Mouse (Mus musculus) ES-Bruce4 (cell line): ENCODE measurements around the gene Ppm1h. TPM values are rescaled to one million over a fixed set of nuclear protein-coding genes. Genes with fewer than 3 reads are reported as not detected.

Experiments
- H3K27ac ChIP-seq: 2 replicates; pipeline ENCODE4 v1.5.1; 2012; ENCODE audit warnings: low read length, inconsistent platforms; ENCODE audit not compliant: insufficient read depth
- H3K27me3 ChIP-seq: 2 replicates; pipeline ENCODE4 v1.6.1; 2012; ENCODE audit warnings: mild to moderate bottlenecking, low read length, inconsistent platforms; ENCODE audit not compliant: control insufficient read depth, poor library complexity, insufficient read depth, severe bottlenecking
- H3K36me3 ChIP-seq: 2 replicates; pipeline ENCODE4 v1.6.1; 2012; ENCODE audit warnings: inconsistent platforms, mild to moderate bottlenecking, low read length, moderate library complexity; ENCODE audit not compliant: control insufficient read depth, poor library complexity, insufficient read depth, severe bottlenecking
- H3K4me1 ChIP-seq: one replicate; pipeline ENCODE4 v1.8.1; 2011; ENCODE audit warnings: low read length; ENCODE audit not compliant: control insufficient read depth, insufficient read depth
- H3K4me3 ChIP-seq: 2 replicates; pipeline ENCODE4 v1.5.1; 2011; ENCODE audit warnings: low read depth, mild to moderate bottlenecking, low read length
- H3K9ac ChIP-seq: 2 replicates; pipeline ENCODE4 v1.6.1; 2012; ENCODE audit warnings: low read depth, mild to moderate bottlenecking, inconsistent platforms; ENCODE audit not compliant: poor library complexity, severe bottlenecking
- H3K9me3 ChIP-seq: replicated peaks from 2 replicates; pipeline ENCODE4 v1.6.1; 2012; ENCODE audit warnings: mild to moderate bottlenecking, low read length, inconsistent platforms; ENCODE audit not compliant: control insufficient read depth, poor library complexity, insufficient read depth, severe bottlenecking
- CTCF ChIP-seq: IDR thresholded peaks from one replicate; pipeline ENCODE4 v1.8.1; 2011; ENCODE audit warnings: low read depth, low read length
- EP300 ChIP-seq: IDR thresholded peaks from 2 replicates; pipeline ENCODE4 v1.6.1; 2011; ENCODE audit warnings: low read depth, low read length; ENCODE audit not compliant: insufficient read depth
- POLR2A ChIP-seq: IDR thresholded peaks from one replicate; pipeline ENCODE4 v1.8.1; 2011; ENCODE audit warnings: low read length; ENCODE audit not compliant: insufficient read depth
- polyA plus RNA-seq: library from polyadenylated mRNA; stranded (reverse); fragments of >200 nt; gene quantifications from 2 replicates; pipeline ENCODE4 v1.2.4, GENCODE M21; 2011; ENCODE audit warnings: low read depth; ENCODE audit not compliant: missing spikeins, insufficient read depth, insufficient read length

Gene Ppm1h
- polyA plus RNA-seq, 1 experiment: 8.7 TPM

DNA sequence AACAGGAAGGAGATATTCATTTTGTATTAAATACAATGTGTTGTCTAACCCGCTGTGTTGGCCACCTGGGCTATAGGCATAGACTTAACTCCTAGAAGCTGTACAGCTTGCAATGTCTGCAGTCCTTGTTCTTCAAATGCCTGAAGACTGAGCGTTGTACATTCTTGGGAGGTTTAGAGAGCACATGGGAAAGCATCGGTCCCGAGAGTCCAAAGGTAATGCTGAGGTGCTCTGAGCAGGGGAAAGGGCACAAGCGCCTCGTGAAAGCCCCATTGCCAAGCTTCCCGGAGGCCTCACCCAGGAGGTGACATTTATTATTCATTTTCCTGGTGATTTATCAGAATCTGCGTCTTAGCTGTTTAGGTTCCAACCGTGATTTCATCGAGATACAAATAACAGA lies 261.0 kb downstream of the Ppm1h start:
- H3K4me3 ChIP-seq: no peak overlapping the region
- H3K27me3 ChIP-seq: no peaks in the 10 kb centered on the region
- no peaks in the 10 kb centered on the region for H3K9me3 ChIP-seq
- H3K36me3 ChIP-seq: no peaks in the 10 kb centered on the region
- no peaks in the 10 kb centered on the region for H3K4me1 ChIP-seq
- H3K9ac ChIP-seq: no peak overlapping the region
- no peak for TF ChIP-seq EP300
- no peak for TF ChIP-seq CTCF
- TF ChIP-seq POLR2A: no peak
- no peak overlapping the region for H3K27ac ChIP-seq

DNA sequence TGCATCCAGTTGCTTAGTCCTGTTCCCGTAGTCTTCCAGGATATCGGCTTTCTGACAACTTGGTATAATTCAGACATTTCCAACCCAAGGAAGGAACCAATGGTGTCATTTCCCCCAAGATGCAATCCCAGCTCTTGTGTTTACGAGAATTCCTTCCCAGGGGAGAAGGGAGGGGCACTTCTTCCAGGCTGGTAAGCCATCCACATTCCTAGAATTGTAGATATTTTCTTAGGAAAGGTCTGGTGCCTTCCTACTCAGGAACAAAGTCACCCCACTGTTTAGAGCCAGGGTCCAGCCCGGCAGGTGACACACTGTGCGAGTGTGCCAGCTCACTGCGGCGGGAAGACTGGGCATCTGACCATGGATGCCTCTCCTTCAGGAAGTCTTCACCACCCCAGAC lies 264.2 kb downstream of the Ppm1h start:
- H3K9ac ChIP-seq: no peak overlapping the region

DNA sequence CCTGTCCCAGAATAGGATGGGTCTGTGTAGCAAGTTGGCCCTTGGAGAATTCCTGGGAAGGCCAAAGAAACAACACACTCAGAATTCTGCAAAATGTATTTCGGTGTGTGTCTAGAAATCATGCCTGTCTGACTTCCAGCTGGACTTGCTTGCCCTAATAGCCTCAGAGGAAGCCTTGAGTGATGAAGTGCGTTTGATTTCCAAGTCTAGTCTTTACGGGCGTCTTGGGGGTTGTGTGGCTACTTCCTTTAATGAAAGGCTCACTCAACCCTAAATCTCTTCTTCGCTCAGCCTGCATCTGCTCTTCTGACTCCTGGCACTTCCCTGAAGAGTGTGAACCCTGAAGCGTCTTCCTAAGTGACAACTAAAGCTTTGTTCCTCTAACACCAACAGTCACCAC lies 265.3 kb downstream of the Ppm1h start:
- Histone ChIP-seq H3K27me3 (no peaks in the 10 kb centered on the region), H3K9ac (no peak overlapping the region), H3K9me3 (no peaks in the 10 kb centered on the region), H3K36me3 (no peaks in the 10 kb centered on the region), H3K4me1 (no peaks in the 10 kb centered on the region), H3K27ac (no peak overlapping the region), H3K4me3 (no peak overlapping the region)
- TF ChIP-seq CTCF: no peak
- no peak for TF ChIP-seq EP300
- no peak for TF ChIP-seq POLR2A

More for the DNA sequence above, 264.2 kb downstream of the Ppm1h start:
- Histone ChIP-seq H3K27me3 (no peaks in the 10 kb centered on the region), H3K36me3 (no peaks in the 10 kb centered on the region), H3K27ac (no peak overlapping the region), H3K9me3 (no peaks in the 10 kb centered on the region), H3K4me1 (no peaks in the 10 kb centered on the region), H3K4me3 (no peak overlapping the region)
- TF ChIP-seq EP300 (no peak), POLR2A (no peak), CTCF (no peak)

DNA sequence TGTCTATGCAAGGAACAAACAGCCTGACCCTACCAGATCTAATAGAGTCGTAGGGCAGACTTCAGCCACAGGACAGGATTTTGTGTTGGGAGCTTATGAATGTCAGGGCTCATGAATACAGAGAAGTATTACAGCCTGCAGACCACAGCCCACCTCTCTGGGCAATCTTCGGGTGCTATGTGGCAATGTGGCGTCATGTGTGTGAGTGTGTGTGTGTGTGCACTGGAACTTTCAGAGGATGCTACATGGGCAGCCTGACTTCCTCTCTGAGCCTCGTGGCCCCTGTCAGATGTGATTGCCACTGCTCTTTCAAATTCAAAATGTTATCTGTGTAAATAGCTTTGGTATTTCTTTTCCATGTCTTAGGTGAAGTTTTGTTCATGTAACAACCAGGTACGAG lies 266.3 kb downstream of the Ppm1h start:
- no peak for TF ChIP-seq POLR2A
- TF ChIP-seq CTCF: no peak
- no peak for TF ChIP-seq EP300
- H3K4me1 ChIP-seq: no peaks in the 10 kb centered on the region
- no peak overlapping the region for H3K27ac ChIP-seq
- no peaks in the 10 kb centered on the region for H3K27me3 ChIP-seq
- H3K9me3 ChIP-seq: no peaks in the 10 kb centered on the region
- H3K9ac ChIP-seq: no peak overlapping the region
- H3K36me3 ChIP-seq: no peaks in the 10 kb centered on the region
- H3K4me3 ChIP-seq: no peak overlapping the region

DNA sequence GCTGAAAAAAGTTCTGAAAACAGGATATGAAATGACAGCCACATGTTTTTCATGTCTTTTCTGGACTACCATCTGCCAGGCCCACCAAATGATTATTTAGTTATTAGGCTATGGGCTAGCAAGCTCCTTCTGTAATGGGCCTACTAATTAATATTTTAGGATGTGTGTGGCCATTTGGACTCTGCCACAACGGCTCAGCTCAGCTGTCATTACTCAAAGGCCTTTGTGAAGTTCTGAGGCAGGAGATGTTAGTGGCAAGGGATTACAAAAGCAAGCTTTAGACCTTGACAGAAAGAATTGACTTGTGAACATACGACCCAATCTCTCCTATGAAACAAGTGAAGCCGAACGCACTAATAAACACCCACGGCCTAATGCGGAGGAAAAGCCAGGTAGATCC lies 272.4 kb downstream of the Ppm1h start:
- H3K27me3 ChIP-seq: no peaks in the 10 kb centered on the region
- no peaks in the 10 kb centered on the region for H3K9me3 ChIP-seq
- H3K36me3 ChIP-seq: no peaks in the 10 kb centered on the region

DNA sequence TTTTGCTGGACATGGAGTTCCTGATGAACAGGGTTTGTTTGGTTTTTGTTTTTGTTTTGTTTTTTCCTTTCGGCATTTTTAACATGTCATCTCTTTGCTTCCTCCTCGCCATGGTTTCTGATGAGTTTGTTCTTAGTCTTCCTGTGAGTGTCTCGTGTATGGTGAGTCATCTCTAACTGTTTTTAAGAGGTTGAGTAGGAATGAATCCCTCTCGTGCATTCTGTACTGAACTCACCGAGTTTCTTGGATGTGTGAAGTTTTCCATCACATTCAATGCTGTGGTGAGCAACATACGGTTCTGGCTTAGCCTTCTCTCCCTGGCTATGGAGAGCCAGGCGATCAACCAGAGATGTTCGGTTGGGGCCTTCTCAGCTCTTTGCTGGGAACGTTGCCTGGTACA lies 275.0 kb downstream of the Ppm1h start:
- no peak overlapping the region for H3K27ac ChIP-seq
- no peak overlapping the region for H3K4me3 ChIP-seq
- no peaks in the 10 kb centered on the region for H3K27me3 ChIP-seq
- no peaks in the 10 kb centered on the region for H3K36me3 ChIP-seq
- no peak overlapping the region for H3K9ac ChIP-seq
- no peaks in the 10 kb centered on the region for H3K9me3 ChIP-seq
- TF ChIP-seq EP300: no peak
- TF ChIP-seq POLR2A: no peak
- TF ChIP-seq CTCF: no peak
- no peaks in the 10 kb centered on the region for H3K4me1 ChIP-seq

More for the DNA sequence above, 272.4 kb downstream of the Ppm1h start:
- H3K9ac ChIP-seq: no peak overlapping the region
- H3K27ac ChIP-seq: no peak overlapping the region
- TF ChIP-seq EP300 (no peak), POLR2A (no peak), CTCF (no peak)
- H3K4me1 ChIP-seq: no peaks in the 10 kb centered on the region
- no peak overlapping the region for H3K4me3 ChIP-seq
